In genomic region chr4:134754371-134754770, GRCm38 (mm10) we compare ENCODE assay signal across 12 mouse cellular contexts. TPM values are rescaled to one million over a fixed set of nuclear protein-coding genes. Genes with fewer than 3 reads are reported as not detected.
DNase-seq lines count a peak whose midpoint lies in the region; ATAC-seq and TF ChIP-seq lines count a peak whose summit lies in the region.
"Had no signal": no experiment of that assay in that cellular context is flagged by ENCODE, and none has a peak within 500 bp of the region (broad histone marks: within the 10 kb centered on the region; RNA-seq: fewer than 3 reads in every experiment).

No protein-coding gene starts in this region.

- no peak for ATAC-seq in heart, embryonic 16.5 days (replicated peaks; ENCODE audit: extremely low read depth, insufficient read depth, low FRiP score)
- no peak for ATAC-seq in midbrain, embryonic 13.5 days
- no peak for ATAC-seq in midbrain, postnatal 0 days (ENCODE audit: low FRiP score)
- no peak for ATAC-seq in liver, embryonic 14.5 days (ENCODE audit: insufficient read depth)

- no peak overlapping the region for H3K4me3 ChIP-seq in heart, embryonic 16.5 days (ENCODE audit: low read length)
- H3K4me3 ChIP-seq in midbrain, embryonic 13.5 days (replicated peaks) = no peak overlapping the region
- no peak overlapping the region for H3K4me3 ChIP-seq in midbrain, postnatal 0 days (ENCODE audit: low read depth, low read length)
- H3K4me3 ChIP-seq in liver, embryonic 14.5 days (ENCODE audit: insufficient read depth in 1 of 2, low read depth in 2 of 2, low read length in 2 of 2) = no peak overlapping the region
- no peak overlapping the region for H3K4me3 ChIP-seq in thymus, adult 2 months (ENCODE audit: control insufficient read depth, insufficient read depth, low read length)
- H3K4me3 ChIP-seq: erythroblast, embryonic 14.5 days had no signal

- no peak for DNase-seq in heart, adult 8-10 months (ENCODE audit: low spot score)
- no peak for DNase-seq in midbrain, postnatal 0 days (ENCODE audit: low spot score)
- DNase-seq in liver, embryonic 14.5 days (ENCODE audit: low read depth in 3 of 3, low spot score in 3 of 3) = no peak
- peak; percentile 62 for DNase-seq in thymus, adult 2 months
- DNase-seq in testis, postnatal 10 days (ENCODE audit: low spot score) = no peak
- DNase-seq in urinary bladder, postnatal 25 days (ENCODE audit: low spot score) = no peak
- DNase-seq: gastrocnemius, postnatal 14 days; kidney, adult 9 months; left cerebral cortex, postnatal 4 days had no signal

- H3K27me3 ChIP-seq in heart, embryonic 16.5 days (ENCODE audit: control insufficient read depth, insufficient read depth, low read length) = no peaks in the 10 kb centered on the region
- H3K27me3 ChIP-seq in midbrain, embryonic 13.5 days = no peaks in the 10 kb centered on the region
- no peaks in the 10 kb centered on the region for H3K27me3 ChIP-seq in midbrain, postnatal 0 days (ENCODE audit: insufficient read depth, low read length)
- no peaks in the 10 kb centered on the region for H3K27me3 ChIP-seq in liver, embryonic 14.5 days (ENCODE audit: control insufficient read depth, insufficient read depth, low read length)
- H3K27me3 ChIP-seq in thymus, adult 2 months (ENCODE audit: control insufficient read depth, insufficient read depth, low read length) = no peaks in the 10 kb centered on the region

- no peak for TF ChIP-seq POLR2A in thymus, adult 2 months (IDR thresholded peaks at IDR 0.05; ENCODE audit: control insufficient read depth, extremely low read depth, insufficient read depth, low read length, poor library complexity)

- peaks cover 34% of the 10 kb centered on the region for H3K4me1 ChIP-seq in heart, embryonic 16.5 days (ENCODE audit: control insufficient read depth, insufficient read depth, low read length)
- H3K4me1 ChIP-seq in midbrain, embryonic 13.5 days (replicated peaks) = peaks cover 22% of the 10 kb centered on the region
- H3K4me1 ChIP-seq in midbrain, postnatal 0 days (ENCODE audit: insufficient read depth, low read length) = no peaks in the 10 kb centered on the region; the same call in 1 of the 2 replicates
- H3K4me1 ChIP-seq in liver, embryonic 14.5 days (replicated peaks; ENCODE audit: control insufficient read depth in 2 of 2, insufficient read depth in 2 of 2, low read length in 1 of 2) = peaks cover 41 to 59% of the 10 kb centered on the region in 2 experiments
- H3K4me1 ChIP-seq in thymus, adult 2 months (replicated peaks; ENCODE audit: control insufficient read depth, insufficient read depth, low read length) = peaks cover 84% of the 10 kb centered on the region

- TF ChIP-seq EP300 in liver, embryonic 14.5 days (IDR thresholded peaks at IDR 0.05; ENCODE audit: low read depth) = no peak

- TF ChIP-seq CTCF in midbrain, postnatal 0 days (IDR thresholded peaks at IDR 0.05) = no peak
- TF ChIP-seq CTCF in liver, embryonic 14.5 days (IDR thresholded peaks at IDR 0.05; ENCODE audit: low read depth) = no peak
- TF ChIP-seq CTCF in thymus, adult 2 months (IDR thresholded peaks at IDR 0.05; ENCODE audit: borderline replicate concordance, control insufficient read depth, extremely low read depth, insufficient read depth, low read length, poor library complexity) = peak; percentile 11; the same call in 1 of the 2 replicates

- WGBS in heart, embryonic 16.5 days = 43% methylated on average over 10 of the region's 10 CpGs
- 47% methylated on average over 10 of the region's 10 CpGs for WGBS in midbrain, embryonic 13.5 days
- 50% methylated on average over 10 of the region's 10 CpGs for WGBS in midbrain, postnatal 0 days
- WGBS in liver, embryonic 14.5 days (ENCODE audit: insufficient replicate concordance) = 39% methylated on average over 10 of the region's 10 CpGs
- 7% methylated on average over 10 of the region's 10 CpGs for WGBS in thymus, adult 2 months

- H3K4me2 ChIP-seq in heart, embryonic 16.5 days (ENCODE audit: low read depth, low read length) = no peak overlapping the region
- H3K4me2 ChIP-seq in midbrain, embryonic 13.5 days (replicated peaks) = no peak overlapping the region
- H3K4me2 ChIP-seq in midbrain, postnatal 0 days (ENCODE audit: low read depth, low read length, poor library complexity, severe bottlenecking) = no peak overlapping the region
- no peak overlapping the region for H3K4me2 ChIP-seq in liver, embryonic 14.5 days (ENCODE audit: low read depth)

- H3K9ac ChIP-seq in heart, embryonic 16.5 days (ENCODE audit: low read length) = no peak overlapping the region
- H3K9ac ChIP-seq in midbrain, embryonic 13.5 days (replicated peaks) = no peak overlapping the region
- H3K9ac ChIP-seq in midbrain, postnatal 0 days (replicated peaks; ENCODE audit: low read length, poor library complexity, severe bottlenecking) = no peak overlapping the region
- H3K9ac ChIP-seq in liver, embryonic 14.5 days (replicated peaks) = no peak overlapping the region

- H3K9me3 ChIP-seq in heart, embryonic 16.5 days (replicated peaks; ENCODE audit: control insufficient read depth, low read length) = no peaks in the 10 kb centered on the region
- H3K9me3 ChIP-seq in midbrain, embryonic 13.5 days = no peaks in the 10 kb centered on the region
- no peaks in the 10 kb centered on the region for H3K9me3 ChIP-seq in midbrain, postnatal 0 days (ENCODE audit: low read length)
- no peaks in the 10 kb centered on the region for H3K9me3 ChIP-seq in liver, embryonic 14.5 days (ENCODE audit: control insufficient read depth, low read length)

- H3K36me3 ChIP-seq in heart, embryonic 16.5 days (ENCODE audit: control insufficient read depth, insufficient read depth) = no peaks in the 10 kb centered on the region
- no peaks in the 10 kb centered on the region for H3K36me3 ChIP-seq in midbrain, embryonic 13.5 days
- H3K36me3 ChIP-seq in midbrain, postnatal 0 days (ENCODE audit: insufficient read depth, low read length) = no peaks in the 10 kb centered on the region
- peaks cover 14% of the 10 kb centered on the region for H3K36me3 ChIP-seq in liver, embryonic 14.5 days (replicated peaks; ENCODE audit: control insufficient read depth, insufficient read depth, low read depth)
- no peaks in the 10 kb centered on the region for H3K36me3 ChIP-seq in thymus, adult 2 months (ENCODE audit: control insufficient read depth, insufficient read depth, low read length)

- H3K27ac ChIP-seq in heart, embryonic 16.5 days (ENCODE audit: low read length) = peak overlapping the region; percentile 5
- peak overlapping the region; percentile 25; the same call in 1 of the 2 replicates for H3K27ac ChIP-seq in midbrain, embryonic 13.5 days
- H3K27ac ChIP-seq in midbrain, postnatal 0 days (ENCODE audit: low read depth, low read length) = no peak overlapping the region
- H3K27ac ChIP-seq in liver, embryonic 14.5 days = peak overlapping the region; percentile 2
- H3K27ac ChIP-seq in thymus, adult 2 months (ENCODE audit: control insufficient read depth, insufficient read depth, low read length) = peak overlapping the region; percentile 98

RNA-seq across cellular contexts. Expression of gene Ldlrap1, which starts 13.5 kb away (rescaled TPM):
- polyA plus RNA-seq in heart, embryonic 16.5 days (2015; fragmentation: Nextera tagmentation; extraction: Ambion mirVana) = 14.7 and 15.8 TPM in 2 replicates
- 10 to 100 TPM; 12.1 to 15.3 (median 13.0) TPM for total RNA-seq in heart, adult 8-10 months (2022)
- polyA plus RNA-seq in midbrain, embryonic 13.5 days (2015; fragmentation: Nextera tagmentation; extraction: Ambion mirVana) = 2.4 and 3.4 TPM in 2 replicates
- 1.9 and 3.1 TPM in 2 replicates for total RNA-seq in midbrain, postnatal 0 days (2014; rRNA removed)
- 1.9 and 2.5 TPM in 2 replicates for polyA plus RNA-seq in midbrain, postnatal 0 days (2015; fragmentation: Nextera tagmentation; extraction: Ambion mirVana)
- polyA plus RNA-seq in liver, embryonic 14.5 days (2012; rRNA removed) = 7.0 and 9.1 TPM in 2 replicates
- 13.4 and 19.2 TPM in 2 replicates for polyA plus RNA-seq in liver, embryonic 14.5 days (2014; fragmentation: Nextera tagmentation; extraction: Ambion mirVana)
- polyA plus RNA-seq in thymus, adult 2 months (2012; rRNA removed) = 25.3 and 26.0 TPM in 2 replicates

RNA-seq across cellular contexts. Expression of gene Man1c1, which starts 50.3 kb away (rescaled TPM):
- polyA plus RNA-seq in heart, embryonic 16.5 days (2015; fragmentation: Nextera tagmentation; extraction: Ambion mirVana) = 4.4 and 5.1 TPM in 2 replicates
- total RNA-seq in heart, adult 8-10 months (2022) = 10 to 100 TPM; 22.6 to 26.7 (median 25.3) TPM
- 1.9 and 2.4 TPM in 2 replicates for polyA plus RNA-seq in midbrain, embryonic 13.5 days (2015; fragmentation: Nextera tagmentation; extraction: Ambion mirVana)
- 17.1 and 28.7 TPM in 2 replicates for total RNA-seq in midbrain, postnatal 0 days (2014; rRNA removed)
- polyA plus RNA-seq in midbrain, postnatal 0 days (2015; fragmentation: Nextera tagmentation; extraction: Ambion mirVana) = 2.7 and 3.4 TPM in 2 replicates
- polyA plus RNA-seq in liver, embryonic 14.5 days (2012; rRNA removed) = 1.6 and 1.9 TPM in 2 replicates
- 1.00 and 1.2 TPM in 2 replicates for polyA plus RNA-seq in liver, embryonic 14.5 days (2014; fragmentation: Nextera tagmentation; extraction: Ambion mirVana)
- 4.4 and 5.5 TPM in 2 replicates for polyA plus RNA-seq in thymus, adult 2 months (2012; rRNA removed)
